Mouse (Mus musculus) midbrain, embryonic 13.5 days (tissue): ENCODE data around the gene Tesc. TPM values are rescaled to one million over a fixed set of nuclear protein-coding genes. Genes with fewer than 3 reads are reported as not detected.
A peak's percentile ranks its signal among the peaks of the same experiment; 100 is the strongest.

Experiments used
- ATAC-seq: fragments of 200-750 bp; cut with Nextera tagmentation; 2 replicates; pipeline ENCODE4 v1.8.0; 2017; ENCODE audit warnings: mild to moderate bottlenecking, moderate TSS enrichment, moderate library complexity
- H3K27ac ChIP-seq: fragments of 300-500 bp; sonication (generic); 2 replicates; pipeline ENCODE4 v1.5.1; 2015; ENCODE audit warnings: inconsistent platforms, mild to moderate bottlenecking, moderate library complexity
- H3K27me3 ChIP-seq: fragments of 300-500 bp; sonication (generic); 2 replicates; pipeline ENCODE4 v1.6.1; 2015; ENCODE audit warnings: mild to moderate bottlenecking, inconsistent platforms
- H3K36me3 ChIP-seq: fragments of 300-500 bp; sonication (generic); 2 replicates; pipeline ENCODE4 v1.6.1; 2015; ENCODE audit warnings: mild to moderate bottlenecking, inconsistent platforms
- H3K4me1 ChIP-seq: fragments of 300-500 bp; sonication (generic); replicated peaks from 2 replicates; pipeline ENCODE4 v1.6.1; 2015; ENCODE audit warnings: inconsistent platforms
- H3K4me2 ChIP-seq: fragments of 300-500 bp; sonication (generic); replicated peaks from 2 replicates; pipeline ENCODE4 v1.6.1; 2015; ENCODE audit warnings: moderate library complexity, mild to moderate bottlenecking, inconsistent platforms
- H3K4me3 ChIP-seq: fragments of 300-500 bp; sonication (generic); replicated peaks from 2 replicates; pipeline ENCODE4 v1.5.1; 2015; ENCODE audit warnings: mild to moderate bottlenecking, inconsistent platforms
- H3K9ac ChIP-seq: fragments of 300-500 bp; sonication (generic); replicated peaks from 2 replicates; pipeline ENCODE4 v1.6.1; 2015; ENCODE audit warnings: mild to moderate bottlenecking, inconsistent platforms
- H3K9me3 ChIP-seq: fragments of 300-500 bp; sonication (generic); 2 replicates; pipeline ENCODE4 v1.6.1; 2016; ENCODE audit warnings: mild to moderate bottlenecking, inconsistent platforms
- WGBS: fragments of 180-500 bp; shearing (Covaris S2); methylation state at CpG from one replicate; pipeline ENCODE4 v1.1.7; 2015; 5-methylcytosine and 5-hydroxymethylcytosine counted together
- polyA plus RNA-seq: library from polyadenylated mRNA; unstranded; fragments of >200 nt; fragmentation: Nextera tagmentation; extraction: Ambion mirVana; gene quantifications from 2 replicates; pipeline ENCODE4 v1.2.1, GENCODE M21; 2015

Gene Tesc
- polyA plus RNA-seq, 1 experiment from 2014 or later: 2.9 TPM

GRCm38 (mm10) chr5:118033740-118034139 lies 6.2 kb downstream of the Tesc start:
- no peak overlapping the region for H3K4me2 ChIP-seq
- no peaks in the 10 kb centered on the region for H3K36me3 ChIP-seq
- no peak overlapping the region for H3K4me3 ChIP-seq
- ATAC-seq: no peak
- H3K9me3 ChIP-seq: peaks cover 2% of the 10 kb centered on the region; the same call in 1 of the 2 replicates
- no peak overlapping the region for H3K9ac ChIP-seq
- WGBS: 71% methylated on average over 6 of the region's 6 CpGs
- no peak overlapping the region for H3K27ac ChIP-seq
- H3K27me3 ChIP-seq: peaks cover 26% of the 10 kb centered on the region
- peaks cover 36% of the 10 kb centered on the region for H3K4me1 ChIP-seq

- Histone ChIP-seq H3K9me3 (peaks cover 2% of the 10 kb centered on the region; the same call in 1 of the 2 replicates), H3K4me2 (no peak overlapping the region), H3K27me3 (peaks cover 17% of the 10 kb centered on the region), H3K4me1 (peaks cover 35% of the 10 kb centered on the region), H3K4me3 (no peak overlapping the region), H3K9ac (no peak overlapping the region), H3K36me3 (no peaks in the 10 kb centered on the region), H3K27ac (no peak overlapping the region)
- no peak for ATAC-seq
- WGBS: 97% methylated on average over 1 of the region's 1 CpGs
Measured at GRCm38 (mm10) chr5:118034632-118035031, 7.1 kb downstream of the Tesc start.

- 70% methylated on average over 3 of the region's 3 CpGs for WGBS
- Histone ChIP-seq H3K27ac (no peak overlapping the region), H3K36me3 (no peaks in the 10 kb centered on the region), H3K27me3 (peaks cover 6% of the 10 kb centered on the region; the same call in 1 of the 2 replicates), H3K4me3 (no peak overlapping the region), H3K9ac (no peak overlapping the region), H3K4me2 (no peak overlapping the region), H3K9me3 (peaks cover 2% of the 10 kb centered on the region; the same call in 1 of the 2 replicates), H3K4me1 (peaks cover 31% of the 10 kb centered on the region)
- no peak for ATAC-seq
Measured at GRCm38 (mm10) chr5:118035786-118036185, 8.2 kb downstream of the Tesc start.

- no peak overlapping the region for H3K4me3 ChIP-seq
- H3K36me3 ChIP-seq: no peaks in the 10 kb centered on the region
- 0 out of 2 replicates have a peak overlapping the region, but pooled peaks have one; percentile 28 for H3K9ac ChIP-seq
- H3K9me3 ChIP-seq: peaks cover 2% of the 10 kb centered on the region; the same call in 1 of the 2 replicates
- ATAC-seq: peak; percentile 68
- H3K27me3 ChIP-seq: 0 out of 2 replicates have a peak, but pooled peaks cover 3% of the 10 kb centered on the region
- peaks cover 26% of the 10 kb centered on the region for H3K4me1 ChIP-seq
- peak overlapping the region; percentile 69 for H3K27ac ChIP-seq
- WGBS: 43% methylated on average over 25 of the region's 25 CpGs
- H3K4me2 ChIP-seq: peak overlapping the region; percentile 36
Measured at GRCm38 (mm10) chr5:118036888-118037797, 9.6 kb downstream of the Tesc start.

- Histone ChIP-seq H3K4me2 (peak overlapping the region; percentile 36), H3K9ac (no peak overlapping the region), H3K4me1 (peaks cover 26% of the 10 kb centered on the region), H3K27ac (peak overlapping the region; percentile 69), H3K27me3 (0 out of 2 replicates have a peak, but pooled peaks cover 3% of the 10 kb centered on the region), H3K9me3 (peaks cover 2% of the 10 kb centered on the region; the same call in 1 of the 2 replicates), H3K4me3 (no peak overlapping the region), H3K36me3 (no peaks in the 10 kb centered on the region)
- WGBS: 12% methylated on average over 10 of the region's 10 CpGs
- peak; percentile 90 for ATAC-seq
Measured at GRCm38 (mm10) chr5:118037798-118038484, 10.4 kb downstream of the Tesc start.

- peaks cover 26% of the 10 kb centered on the region for H3K4me1 ChIP-seq
- 25% methylated on average over 12 of the region's 12 CpGs for WGBS
- peak overlapping the region; percentile 51 for H3K27ac ChIP-seq
- no peak overlapping the region for H3K4me2 ChIP-seq
- no peak for ATAC-seq
- H3K36me3 ChIP-seq: no peaks in the 10 kb centered on the region
- 0 out of 2 replicates have a peak, but pooled peaks cover 3% of the 10 kb centered on the region for H3K27me3 ChIP-seq
- peaks cover 2% of the 10 kb centered on the region; the same call in 1 of the 2 replicates for H3K9me3 ChIP-seq
- no peak overlapping the region for H3K4me3 ChIP-seq
- no peak overlapping the region for H3K9ac ChIP-seq
Measured at GRCm38 (mm10) chr5:118039241-118039668, 11.7 kb downstream of the Tesc start.

- Histone ChIP-seq H3K27ac (no peak overlapping the region), H3K9ac (no peak overlapping the region), H3K27me3 (no peaks in the 10 kb centered on the region), H3K36me3 (no peaks in the 10 kb centered on the region), H3K4me2 (no peak overlapping the region), H3K4me1 (peaks cover 19% of the 10 kb centered on the region), H3K9me3 (no peaks in the 10 kb centered on the region), H3K4me3 (no peak overlapping the region)
- ATAC-seq: no peak
- WGBS: 90% methylated on average over 6 of the region's 6 CpGs
Measured at GRCm38 (mm10) chr5:118042599-118042998, 15.1 kb downstream of the Tesc start.

GRCm38 (mm10) chr5:118043761-118044160 lies 16.2 kb downstream of the Tesc start:
- no peak for ATAC-seq

GRCm38 (mm10) chr5:118044907-118045306 lies 17.4 kb downstream of the Tesc start:
- no peak overlapping the region for H3K9ac ChIP-seq
- no peak for ATAC-seq
- WGBS: 85% methylated on average over 6 of the region's 6 CpGs
- no peaks in the 10 kb centered on the region for H3K4me1 ChIP-seq
- H3K27me3 ChIP-seq: no peaks in the 10 kb centered on the region
- H3K4me3 ChIP-seq: no peak overlapping the region
- H3K36me3 ChIP-seq: no peaks in the 10 kb centered on the region
- no peak overlapping the region for H3K4me2 ChIP-seq
- no peaks in the 10 kb centered on the region for H3K9me3 ChIP-seq
- no peak overlapping the region for H3K27ac ChIP-seq

More at GRCm38 (mm10) chr5:118043761-118044160, 16.2 kb downstream of the Tesc start:
- Histone ChIP-seq H3K4me3 (no peak overlapping the region), H3K27ac (no peak overlapping the region), H3K9me3 (no peaks in the 10 kb centered on the region), H3K9ac (no peak overlapping the region), H3K4me1 (peaks cover 7% of the 10 kb centered on the region), H3K27me3 (no peaks in the 10 kb centered on the region), H3K36me3 (no peaks in the 10 kb centered on the region), H3K4me2 (no peak overlapping the region)
- 85% methylated on average over 4 of the region's 4 CpGs for WGBS

- H3K4me1 ChIP-seq: no peaks in the 10 kb centered on the region
- no peak for ATAC-seq
- no peak overlapping the region for H3K27ac ChIP-seq
- H3K4me3 ChIP-seq: no peak overlapping the region
- WGBS: 94% methylated on average over 9 of the region's 9 CpGs
- no peak overlapping the region for H3K9ac ChIP-seq
- H3K27me3 ChIP-seq: no peaks in the 10 kb centered on the region
- H3K9me3 ChIP-seq: no peaks in the 10 kb centered on the region
- no peaks in the 10 kb centered on the region for H3K36me3 ChIP-seq
- H3K4me2 ChIP-seq: no peak overlapping the region
Measured at GRCm38 (mm10) chr5:118045385-118045784, 17.8 kb downstream of the Tesc start.

- no peak overlapping the region for H3K9ac ChIP-seq
- no peak for ATAC-seq
Measured at GRCm38 (mm10) chr5:118047091-118047757, 19.7 kb downstream of the Tesc start.

More at GRCm38 (mm10) chr5:118047091-118047757, 19.7 kb downstream of the Tesc start:
- Histone ChIP-seq H3K9me3 (no peaks in the 10 kb centered on the region), H3K4me3 (no peak overlapping the region), H3K36me3 (no peaks in the 10 kb centered on the region), H3K4me1 (no peaks in the 10 kb centered on the region), H3K4me2 (no peak overlapping the region), H3K27ac (no peak overlapping the region), H3K27me3 (no peaks in the 10 kb centered on the region)
- 91% methylated on average over 14 of the region's 14 CpGs for WGBS
